Mouse (Mus musculus) forebrain, embryonic 16.5 days (tissue): ENCODE data around the gene Ppp2r5c. TPM values are rescaled to one million over a fixed set of nuclear protein-coding genes. Genes with fewer than 3 reads are reported as not detected.

ENCODE experiments used
- ATAC-seq: fragments of 200-750 bp; cut with Nextera tagmentation; 2 replicates; pipeline ENCODE4 v1.8.0; 2017; ENCODE audit warnings: mild to moderate bottlenecking, moderate library complexity
- H3K27ac ChIP-seq: fragments of 300-500 bp; sonication (generic); 2 replicates; pipeline ENCODE4 v1.5.1; 2014; ENCODE audit warnings: low read length, control low read depth
- H3K27me3 ChIP-seq: fragments of 300-500 bp; sonication (generic); replicated peaks from 2 replicates; pipeline ENCODE4 v1.6.1; 2014; ENCODE audit warnings: low read length; ENCODE audit not compliant: control insufficient read depth, insufficient read depth
- H3K36me3 ChIP-seq: fragments of 300-500 bp; sonication (generic); 2 replicates; pipeline ENCODE4 v1.6.1; 2014; ENCODE audit not compliant: control insufficient read depth, insufficient read depth
- H3K4me1 ChIP-seq: fragments of 300-500 bp; sonication (generic); replicated peaks from 2 replicates; pipeline ENCODE4 v1.6.1; 2014; ENCODE audit warnings: low read length; ENCODE audit not compliant: control insufficient read depth, insufficient read depth
- H3K4me2 ChIP-seq: fragments of 300-500 bp; sonication (generic); 2 replicates; pipeline ENCODE4 v1.6.1; 2014; ENCODE audit warnings: mild to moderate bottlenecking, low read length, control low read depth
- H3K4me3 ChIP-seq: fragments of 300-500 bp; sonication (generic); replicated peaks from 2 replicates; pipeline ENCODE4 v1.5.1; 2014; ENCODE audit warnings: mild to moderate bottlenecking, low read length, control low read depth
- H3K9ac ChIP-seq: fragments of 300-500 bp; sonication (generic); replicated peaks from 2 replicates; pipeline ENCODE4 v1.6.1; 2014; ENCODE audit warnings: low read depth, low read length, control low read depth
- H3K9me3 ChIP-seq: fragments of 300-500 bp; sonication (generic); 2 replicates; pipeline ENCODE4 v1.6.1; 2016; ENCODE audit warnings: low read length; ENCODE audit not compliant: control insufficient read depth
- WGBS: fragments of 180-500 bp; shearing (Covaris S2); extraction: QIAGEN DNeasy Blood & Tissue Kit; methylation state at CpG from one replicate; pipeline ENCODE4 v1.1.7; 2014; 5-methylcytosine and 5-hydroxymethylcytosine counted together
- polyA plus RNA-seq: library from polyadenylated mRNA; unstranded; fragments of >200 nt; fragmentation: Nextera tagmentation; extraction: Ambion mirVana; gene quantifications from 2 replicates; pipeline ENCODE4 v1.2.1, GENCODE M21; 2015

Gene Ppp2r5c
- polyA plus RNA-seq, 1 experiment from 2014 or later = 139 TPM

DNA sequence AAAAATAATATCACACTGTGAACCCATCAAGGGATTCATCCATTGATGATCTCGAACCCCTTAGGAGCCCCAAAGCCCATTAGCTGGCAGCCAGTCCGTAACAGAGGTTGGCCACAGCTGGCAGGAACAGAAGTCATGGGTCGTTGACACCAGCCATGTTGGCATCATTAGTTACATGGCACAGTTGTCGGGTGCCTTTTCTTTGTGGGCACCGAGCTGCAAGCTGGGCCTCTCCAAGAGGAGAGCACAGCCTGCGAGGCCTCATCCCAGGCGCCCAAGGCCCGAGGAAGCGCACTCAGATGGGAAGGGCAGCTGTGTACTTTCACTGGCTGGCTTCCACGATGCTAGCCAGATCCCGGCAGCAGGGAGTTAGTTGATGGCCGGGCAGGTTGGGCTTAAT lies 64.3 kb downstream of the Ppp2r5c start:
- Histone ChIP-seq H3K4me1 (peaks cover 27% of the 10 kb centered on the region), H3K36me3 (no peaks in the 10 kb centered on the region), H3K4me3 (no peak overlapping the region), H3K27me3 (no peaks in the 10 kb centered on the region), H3K4me2 (no peak overlapping the region), H3K9ac (no peak overlapping the region), H3K27ac (no peak overlapping the region), H3K9me3 (no peaks in the 10 kb centered on the region)
- 64% methylated on average over 12 of the region's 12 CpGs for WGBS
- ATAC-seq = no peak

DNA sequence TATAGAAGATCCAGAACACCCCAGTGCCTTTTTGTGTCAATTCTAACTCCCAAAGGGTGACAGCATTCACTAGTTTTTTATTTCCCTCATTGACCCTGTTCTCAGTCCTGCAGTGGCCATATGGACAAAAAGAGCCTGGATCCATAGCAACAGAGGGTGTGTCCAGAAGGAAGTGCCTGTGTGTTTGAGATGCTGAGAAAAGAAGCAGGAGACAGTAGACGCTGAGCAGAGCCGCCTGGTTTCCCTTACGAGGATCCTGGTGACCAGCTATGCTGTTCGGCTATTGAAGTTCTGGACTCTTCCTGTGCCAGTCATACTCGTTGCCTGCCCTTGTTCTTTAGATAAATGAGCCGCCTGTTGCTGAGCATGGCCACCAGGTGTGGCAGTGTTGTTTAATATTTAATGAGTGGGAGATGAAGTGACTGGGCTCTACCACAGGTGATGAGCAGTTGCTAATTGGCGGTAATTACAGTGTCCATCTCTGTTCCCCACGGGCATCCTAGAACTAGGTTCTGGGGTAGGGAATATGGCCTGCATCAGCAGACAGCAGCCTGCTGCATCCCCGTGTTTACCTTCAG lies 65.0 kb downstream of the Ppp2r5c start:
- Histone ChIP-seq H3K4me2 (no peak overlapping the region), H3K9me3 (no peaks in the 10 kb centered on the region), H3K9ac (no peak overlapping the region), H3K36me3 (no peaks in the 10 kb centered on the region), H3K4me3 (no peak overlapping the region), H3K27ac (no peak overlapping the region; the same call in 1 of the 2 replicates), H3K4me1 (peaks cover 27% of the 10 kb centered on the region), H3K27me3 (no peaks in the 10 kb centered on the region)
- 64% methylated on average over 9 of the region's 9 CpGs for WGBS
- ATAC-seq = no peak

DNA sequence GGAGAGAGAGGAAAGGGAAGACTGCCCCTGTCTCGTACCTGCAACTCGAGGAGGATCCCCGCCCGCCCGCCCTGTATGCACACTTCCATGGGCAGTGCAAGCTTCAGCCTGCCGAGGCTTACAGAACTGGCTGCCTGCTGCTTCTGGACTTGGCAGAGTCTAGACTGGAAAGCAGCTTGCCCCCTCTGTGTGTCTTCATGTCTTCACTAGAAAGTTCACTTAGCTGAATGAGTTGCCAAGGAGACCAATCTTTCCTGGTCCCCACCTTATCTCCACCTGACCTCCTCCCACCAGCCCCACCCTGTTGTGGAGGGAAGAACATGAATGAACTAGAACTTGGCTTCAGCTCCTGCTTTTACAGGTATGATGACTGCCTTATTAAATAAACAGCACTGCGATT lies 66.0 kb downstream of the Ppp2r5c start:
- Histone ChIP-seq H3K9me3 (no peaks in the 10 kb centered on the region), H3K9ac (no peak overlapping the region), H3K36me3 (no peaks in the 10 kb centered on the region), H3K4me1 (peaks cover 27% of the 10 kb centered on the region), H3K4me3 (no peak overlapping the region), H3K4me2 (no peak overlapping the region), H3K27ac (no peak overlapping the region), H3K27me3 (no peaks in the 10 kb centered on the region)
- no peak for ATAC-seq
- 87% methylated on average over 7 of the region's 7 CpGs for WGBS

DNA sequence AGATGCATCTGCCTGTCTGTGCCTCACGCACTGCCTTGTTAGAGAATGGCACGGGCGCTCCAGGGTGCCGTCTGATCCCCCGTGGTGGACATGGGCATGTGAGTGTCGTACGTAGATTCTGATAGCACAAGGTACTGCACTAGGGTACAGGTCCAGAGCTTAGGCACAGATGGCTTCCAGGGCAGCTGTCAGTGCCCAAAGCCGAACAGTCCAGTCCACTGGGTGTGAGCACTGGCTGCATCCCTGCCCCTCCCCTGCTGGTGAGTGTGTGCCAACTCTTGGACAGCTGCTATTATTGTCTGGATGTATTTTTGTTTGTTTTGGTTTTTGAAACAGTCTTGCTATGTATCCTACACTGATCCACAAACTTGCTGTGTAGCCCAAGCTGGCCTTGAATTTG lies 68.8 kb downstream of the Ppp2r5c start:
- H3K36me3 ChIP-seq = no peaks in the 10 kb centered on the region
- H3K27me3 ChIP-seq = no peaks in the 10 kb centered on the region
- ATAC-seq = no peak
- H3K4me2 ChIP-seq = no peak overlapping the region
- H3K9ac ChIP-seq = no peak overlapping the region
- H3K27ac ChIP-seq = no peak overlapping the region
- H3K4me3 ChIP-seq = no peak overlapping the region
- WGBS = 88% methylated on average over 8 of the region's 8 CpGs
- H3K9me3 ChIP-seq = no peaks in the 10 kb centered on the region
- H3K4me1 ChIP-seq = peaks cover 16% of the 10 kb centered on the region

DNA sequence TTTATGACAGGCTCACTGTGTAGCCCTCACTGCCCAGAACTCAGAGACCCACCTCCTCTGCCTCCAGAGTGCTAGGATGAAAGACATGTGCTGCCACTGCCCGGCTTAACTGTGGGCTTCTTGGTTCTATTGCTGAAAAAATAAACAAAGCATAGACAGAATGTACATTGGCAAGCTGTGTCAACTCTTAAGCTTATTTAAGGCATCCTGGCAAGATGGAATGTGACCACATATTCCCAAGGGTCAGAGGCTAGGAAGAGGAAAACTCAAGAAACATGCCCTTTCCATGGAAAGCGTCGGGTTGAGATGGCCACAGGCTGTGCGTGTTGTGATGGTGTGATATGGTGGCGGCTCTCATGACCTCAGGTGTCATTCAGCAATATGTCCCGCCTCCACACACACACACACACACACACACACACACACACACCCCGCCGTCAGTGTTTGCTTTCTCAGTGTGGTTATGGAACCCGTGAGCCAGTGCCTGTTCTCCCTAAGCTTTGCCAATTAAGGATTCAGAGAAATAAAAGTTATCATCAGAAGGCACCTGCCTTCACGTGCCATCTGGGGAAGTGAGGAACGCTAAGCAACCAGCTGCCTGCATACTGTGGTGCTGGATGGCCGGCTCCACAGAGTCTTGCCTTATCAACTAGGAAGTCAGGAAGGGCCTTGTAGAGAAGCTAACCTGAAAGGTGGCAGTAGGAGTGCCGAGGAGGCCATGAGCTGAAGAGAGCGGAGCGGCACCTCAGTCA lies 73.5 kb downstream of the Ppp2r5c start:
- no peak for ATAC-seq
- WGBS = 81% methylated on average over 15 of the region's 15 CpGs
- H3K4me3 ChIP-seq = no peak overlapping the region

DNA sequence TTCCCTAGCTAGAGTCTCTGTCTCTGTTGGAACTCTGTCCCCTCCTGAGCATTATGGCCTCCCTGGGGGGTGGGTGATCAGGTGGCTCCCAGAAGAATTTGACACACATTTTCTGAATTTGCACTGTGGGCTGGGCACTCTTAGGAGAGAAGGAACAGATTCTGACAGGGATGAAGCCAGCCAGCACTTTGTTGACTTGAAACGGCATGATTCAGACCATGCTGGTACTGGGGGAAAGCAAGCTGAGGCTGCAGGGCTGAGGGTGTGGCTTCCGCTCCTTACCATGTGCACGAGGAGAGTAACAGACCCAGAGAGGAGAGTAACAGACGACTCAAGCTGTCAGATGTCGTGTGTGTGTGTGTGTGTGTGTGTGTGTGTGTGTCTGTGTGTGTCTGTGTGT lies 76.6 kb downstream of the Ppp2r5c start:
- WGBS = 90% methylated on average over 5 of the region's 5 CpGs
- no peak overlapping the region for H3K27ac ChIP-seq
- H3K27me3 ChIP-seq = no peaks in the 10 kb centered on the region
- no peak overlapping the region for H3K4me3 ChIP-seq
- H3K4me2 ChIP-seq = no peak overlapping the region
- no peak for ATAC-seq
- no peak overlapping the region for H3K9ac ChIP-seq
- H3K36me3 ChIP-seq = peaks cover 6% of the 10 kb centered on the region; the same call in 1 of the 2 replicates
- no peaks in the 10 kb centered on the region for H3K9me3 ChIP-seq
- H3K4me1 ChIP-seq = no peaks in the 10 kb centered on the region; the same call in 1 of the 2 replicates

More for the DNA sequence above, 73.5 kb downstream of the Ppp2r5c start:
- Histone ChIP-seq H3K9ac (no peak overlapping the region), H3K27ac (no peak overlapping the region), H3K36me3 (peaks cover 6% of the 10 kb centered on the region; the same call in 1 of the 2 replicates), H3K9me3 (no peaks in the 10 kb centered on the region), H3K27me3 (no peaks in the 10 kb centered on the region), H3K4me1 (peaks cover 3% of the 10 kb centered on the region; the same call in 1 of the 2 replicates), H3K4me2 (no peak overlapping the region)

DNA sequence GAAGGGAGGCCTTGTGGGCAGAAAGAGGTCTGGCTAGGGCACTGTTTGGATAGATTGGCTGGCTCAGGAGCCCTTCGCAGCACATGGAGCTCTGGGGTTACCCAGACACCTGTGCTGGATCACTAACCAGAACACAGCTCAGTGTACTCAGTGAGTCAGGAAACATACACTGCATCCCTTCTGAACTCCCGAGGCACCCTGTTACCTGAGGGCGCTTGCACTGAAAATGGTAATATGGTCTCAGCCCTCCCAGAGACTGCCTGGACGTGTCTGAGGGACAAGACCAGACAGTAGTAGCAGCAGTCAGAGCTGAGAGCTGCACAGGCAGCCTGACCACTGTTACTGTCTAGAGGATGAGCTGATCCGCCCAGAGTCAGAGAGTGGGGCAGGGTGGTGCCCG lies 85.8 kb downstream of the Ppp2r5c start:
- Histone ChIP-seq H3K4me3 (no peak overlapping the region), H3K36me3 (no peaks in the 10 kb centered on the region), H3K4me2 (no peak overlapping the region), H3K9ac (no peak overlapping the region), H3K4me1 (peaks cover 4% of the 10 kb centered on the region), H3K27me3 (no peaks in the 10 kb centered on the region), H3K27ac (no peak overlapping the region), H3K9me3 (no peaks in the 10 kb centered on the region)
- WGBS = 92% methylated on average over 6 of the region's 6 CpGs
- no peak for ATAC-seq

DNA sequence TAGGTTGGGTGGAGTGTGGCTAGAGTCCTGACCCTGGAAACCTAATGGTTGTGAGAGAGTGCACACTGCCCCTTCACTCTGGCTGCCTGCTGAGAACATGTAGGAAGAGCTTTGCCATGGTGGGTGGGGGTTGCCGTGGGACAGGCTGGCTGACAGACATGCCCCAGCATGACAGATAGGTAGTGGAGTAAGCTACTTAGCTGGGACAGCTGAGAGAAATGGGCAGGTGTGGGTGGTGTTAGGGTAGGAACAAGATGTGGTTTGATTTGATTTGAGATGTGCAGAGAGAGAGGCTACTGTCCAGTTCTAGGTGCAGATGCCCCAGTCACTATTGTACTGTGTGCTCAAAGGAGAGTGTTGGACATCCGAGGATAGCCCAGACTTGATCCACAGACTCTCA lies 86.2 kb downstream of the Ppp2r5c start:
- Histone ChIP-seq H3K4me2 (no peak overlapping the region), H3K4me3 (no peak overlapping the region), H3K9me3 (no peaks in the 10 kb centered on the region), H3K27ac (no peak overlapping the region), H3K4me1 (peaks cover 5% of the 10 kb centered on the region), H3K36me3 (no peaks in the 10 kb centered on the region), H3K9ac (no peak overlapping the region), H3K27me3 (no peaks in the 10 kb centered on the region)
- WGBS = 87% methylated on average over 2 of the region's 2 CpGs
- ATAC-seq = no peak

DNA sequence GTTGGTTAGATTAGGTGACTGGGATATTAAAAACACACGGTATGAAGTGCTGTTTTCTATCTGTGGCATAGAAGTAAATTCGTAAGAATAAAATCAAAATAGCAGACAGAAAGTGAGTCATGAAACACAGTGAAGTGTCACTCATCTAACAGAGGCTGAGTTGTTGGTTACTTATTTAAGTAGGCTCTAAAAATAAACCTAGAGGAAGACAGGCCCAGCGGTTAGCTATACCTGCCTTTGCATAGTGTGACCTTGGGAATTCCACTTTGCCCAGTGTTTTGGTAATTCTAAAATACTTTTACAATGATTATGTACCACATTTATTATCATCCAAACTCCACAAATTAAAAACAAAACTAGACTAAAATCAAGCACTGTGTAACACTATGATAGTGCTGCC lies 86.9 kb downstream of the Ppp2r5c start:
- Histone ChIP-seq H3K36me3 (no peaks in the 10 kb centered on the region), H3K27ac (no peak overlapping the region), H3K4me1 (peaks cover 5% of the 10 kb centered on the region), H3K4me2 (no peak overlapping the region), H3K9me3 (no peaks in the 10 kb centered on the region), H3K9ac (no peak overlapping the region), H3K4me3 (no peak overlapping the region), H3K27me3 (no peaks in the 10 kb centered on the region)
- no peak for ATAC-seq
- 91% methylated on average over 3 of the region's 3 CpGs for WGBS
